Mouse (Mus musculus) G1E (cell line): ENCODE data around the gene Gm9817.

ENCODE experiments used
- CTCF ChIP-seq: IDR thresholded peaks from 2 replicates; pipeline ENCODE4 v1.5.1; 2012; ENCODE audit warnings: low read depth, low read length, inconsistent platforms, mixed read lengths
- GATA1 ChIP-seq: IDR thresholded peaks from 2 replicates; pipeline ENCODE4 v1.6.1; 2012; ENCODE audit warnings: borderline replicate concordance, low read length, inconsistent platforms, mixed read lengths
- GATA2 ChIP-seq: IDR thresholded peaks from 2 replicates; pipeline ENCODE4 v1.6.1; 2012; ENCODE audit warnings: low read depth, low read length, inconsistent platforms, borderline replicate concordance
- TAL1 ChIP-seq: conservative IDR thresholded peaks from 2 replicates; pipeline ENCODE4 v1.6.1; 2012; ENCODE audit warnings: low read depth, low read length, inconsistent platforms, mixed read lengths

- TF ChIP-seq TAL1: no peak
- no peak for TF ChIP-seq CTCF
- TF ChIP-seq GATA2: no peak
- no peak for TF ChIP-seq GATA1
These were observed 2.8 kb upstream of the Gm9817 start for GRCm38 (mm10) chr13:45075715-45076114.
